Mouse (Mus musculus) forebrain, embryonic 10.5 days (tissue): ENCODE results near the gene Snx4. TPM values are rescaled to one million over a fixed set of nuclear protein-coding genes. Genes with fewer than 3 reads are reported as not detected.

Experiments
- DNase-seq: peaks from one replicate; pipeline ENCODE4 v3.0.0-alpha.2; 2017; ENCODE audit warnings: low spot score; ENCODE audit errors: extremely low spot score
- H3K27ac ChIP-seq: fragments of 300-500 bp; sonication (generic); 2 replicates; pipeline ENCODE4 v1.5.1; 2016; ENCODE audit warnings: mild to moderate bottlenecking
- H3K27me3 ChIP-seq: fragments of 300-500 bp; sonication (generic); 2 replicates; pipeline ENCODE4 v1.6.1; 2016; ENCODE audit warnings: mild to moderate bottlenecking; ENCODE audit not compliant: poor library complexity, severe bottlenecking
- H3K36me3 ChIP-seq: fragments of 300-500 bp; sonication (generic); replicated peaks from 2 replicates; pipeline ENCODE4 v1.6.1; 2016; ENCODE audit warnings: mild to moderate bottlenecking, moderate library complexity
- H3K4me1 ChIP-seq: fragments of 300-500 bp; sonication (generic); 2 replicates; pipeline ENCODE4 v1.6.1; 2016
- H3K4me3 ChIP-seq: fragments of 300-500 bp; sonication (generic); 2 replicates; pipeline ENCODE4 v1.5.1; 2016; ENCODE audit warnings: mild to moderate bottlenecking, moderate library complexity
- H3K9me3 ChIP-seq: fragments of 300-500 bp; sonication (generic); 2 replicates; pipeline ENCODE4 v1.6.1; 2016; ENCODE audit warnings: mild to moderate bottlenecking, moderate library complexity
- WGBS: fragments of 180-500 bp; shearing (Covaris S2); methylation state at CpG from one replicate; pipeline ENCODE4 v1.1.7; 2016; 5-methylcytosine and 5-hydroxymethylcytosine counted together
- polyA plus RNA-seq: library from polyadenylated mRNA; unstranded; fragments of >200 nt; fragmentation: Nextera tagmentation; extraction: Ambion mirVana; gene quantifications from 2 replicates; pipeline ENCODE4 v1.2.1, GENCODE M21; 2016

Snx4 gene
- polyA plus RNA-seq, 1 experiment from 2014 or later: 69.9 TPM

GRCm38 (mm10) chr16:33333015-33333414 is 81.8 kb downstream of the Snx4 start:
- WGBS: 87% methylated on average over 14 of the region's 14 CpGs
- no peak for DNase-seq
- Histone ChIP-seq H3K4me1 (peaks cover 12% of the 10 kb centered on the region), H3K4me3 (no peak overlapping the region), H3K9me3 (no peaks in the 10 kb centered on the region), H3K27ac (no peak overlapping the region), H3K27me3 (no peaks in the 10 kb centered on the region), H3K36me3 (no peaks in the 10 kb centered on the region)

GRCm38 (mm10) chr16:33337177-33337576 is 85.9 kb downstream of the Snx4 start:
- Histone ChIP-seq H3K27me3 (no peaks in the 10 kb centered on the region), H3K4me3 (no peak overlapping the region), H3K4me1 (peaks cover 12% of the 10 kb centered on the region), H3K27ac (peak overlapping the region; percentile 54; the same call in 1 of the 2 replicates), H3K9me3 (no peaks in the 10 kb centered on the region), H3K36me3 (no peaks in the 10 kb centered on the region)
- WGBS: 25% methylated on average over 8 of the region's 8 CpGs
- DNase-seq: peak; percentile 44

DNA sequence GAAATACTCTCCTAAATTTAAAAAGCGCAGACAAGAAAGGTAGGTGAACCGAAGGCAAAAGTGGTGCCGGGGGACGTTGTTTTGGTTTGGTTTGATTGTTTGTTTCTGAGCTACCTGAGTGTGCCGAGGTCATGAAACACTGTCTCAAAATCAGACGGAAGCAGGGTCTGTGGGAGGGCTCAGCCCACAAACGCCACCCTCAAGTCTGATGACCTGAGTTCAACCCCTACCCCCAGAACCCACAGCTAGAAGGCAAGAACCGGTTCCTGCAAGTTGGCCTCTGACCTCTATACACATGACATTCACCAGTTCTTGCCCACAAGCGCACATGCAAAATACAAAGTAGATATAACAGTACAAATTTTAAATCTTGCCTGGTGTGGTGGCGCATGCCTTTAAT is 86.4 kb downstream of the Snx4 start:
- H3K27ac ChIP-seq: no peak overlapping the region
- DNase-seq: no peak
- peaks cover 12% of the 10 kb centered on the region for H3K4me1 ChIP-seq
- no peaks in the 10 kb centered on the region for H3K36me3 ChIP-seq
- H3K4me3 ChIP-seq: no peak overlapping the region
- 87% methylated on average over 10 of the region's 10 CpGs for whole genome bisulfite sequencing
- no peaks in the 10 kb centered on the region for H3K9me3 ChIP-seq
- no peaks in the 10 kb centered on the region for H3K27me3 ChIP-seq

DNA sequence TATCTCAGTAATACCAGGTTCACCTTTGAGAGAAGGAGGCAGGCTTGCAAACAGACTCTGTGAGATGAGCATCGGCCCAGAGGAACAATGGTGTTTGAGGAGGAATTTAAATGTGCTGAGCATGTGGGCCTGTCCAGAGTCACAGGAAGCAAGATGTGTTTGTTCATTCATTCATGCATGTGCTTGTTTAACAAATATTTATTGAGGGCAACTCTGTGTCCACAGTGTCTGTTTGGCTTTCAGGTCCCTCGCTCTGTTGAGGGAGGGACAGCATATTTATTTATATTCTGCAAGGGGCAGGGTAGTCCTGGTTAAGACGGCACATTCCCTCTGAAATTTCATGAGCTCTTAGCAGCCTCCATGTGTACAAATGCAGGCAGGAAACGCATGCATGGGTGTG is 87.2 kb downstream of the Snx4 start:
- Histone ChIP-seq H3K36me3 (no peaks in the 10 kb centered on the region), H3K27ac (no peak overlapping the region), H3K4me3 (no peak overlapping the region)

GRCm38 (mm10) chr16:33339476-33339875 is 88.2 kb downstream of the Snx4 start:
- 90% methylated on average over 2 of the region's 2 CpGs for WGBS
- Histone ChIP-seq H3K4me3 (no peak overlapping the region), H3K36me3 (no peaks in the 10 kb centered on the region), H3K9me3 (no peaks in the 10 kb centered on the region), H3K27ac (no peak overlapping the region), H3K4me1 (peaks cover 20% of the 10 kb centered on the region), H3K27me3 (no peaks in the 10 kb centered on the region)
- DNase-seq: no peak

More for the DNA sequence above, 87.2 kb downstream of the Snx4 start:
- Histone ChIP-seq H3K4me1 (peaks cover 16% of the 10 kb centered on the region), H3K9me3 (no peaks in the 10 kb centered on the region), H3K27me3 (no peaks in the 10 kb centered on the region)
- WGBS: 84% methylated on average over 4 of the region's 4 CpGs
- no peak for DNase-seq

DNA sequence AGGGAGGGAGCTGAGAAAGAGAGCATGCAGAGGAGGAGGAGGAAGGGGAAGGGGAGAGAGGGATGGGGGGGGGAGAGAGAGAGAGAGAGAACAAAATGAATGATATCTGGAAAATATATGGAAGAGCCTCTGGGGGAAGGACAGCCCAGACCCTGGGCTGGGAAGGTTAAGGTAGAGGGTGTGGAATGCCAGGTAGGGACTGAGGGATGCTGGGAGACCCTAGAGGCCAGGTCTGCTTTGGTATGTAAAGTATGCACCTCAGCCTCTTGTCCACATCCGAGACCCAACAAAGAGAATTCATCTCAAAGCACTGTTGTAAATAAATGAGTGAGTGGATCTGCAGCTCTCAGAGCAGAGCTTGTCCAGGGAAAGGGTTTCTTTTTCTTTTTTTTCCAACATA is 91.1 kb downstream of the Snx4 start:
- Histone ChIP-seq H3K27me3 (no peaks in the 10 kb centered on the region), H3K27ac (no peak overlapping the region), H3K36me3 (no peaks in the 10 kb centered on the region), H3K4me3 (no peak overlapping the region), H3K9me3 (no peaks in the 10 kb centered on the region), H3K4me1 (peaks cover 20% of the 10 kb centered on the region)
- WGBS: 61% methylated on average over 1 of the region's 1 CpGs
- no peak for DNase-seq

DNA sequence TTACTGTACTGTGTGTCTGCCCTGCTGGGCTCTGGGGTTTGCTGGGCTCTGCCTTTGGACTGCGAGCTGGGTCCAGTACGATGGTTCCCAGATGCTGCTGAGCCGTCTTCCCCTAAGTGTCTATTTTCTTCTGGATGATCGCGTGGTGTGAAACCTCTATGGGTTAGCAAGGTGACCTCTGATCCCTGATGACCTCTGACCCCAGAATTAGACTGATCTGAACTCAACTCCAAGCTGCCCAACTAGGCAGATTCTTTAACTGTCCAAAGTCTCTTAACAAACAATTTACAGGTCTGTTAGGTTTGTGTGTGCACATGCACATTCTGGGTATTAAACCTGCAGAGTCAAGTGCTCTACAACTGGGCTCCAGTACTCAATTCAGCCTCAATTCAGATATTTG is 91.9 kb downstream of the Snx4 start:
- Histone ChIP-seq H3K9me3 (no peaks in the 10 kb centered on the region), H3K27ac (no peak overlapping the region), H3K4me3 (no peak overlapping the region), H3K27me3 (no peaks in the 10 kb centered on the region), H3K4me1 (peaks cover 16% of the 10 kb centered on the region), H3K36me3 (no peaks in the 10 kb centered on the region)
- 69% methylated on average over 5 of the region's 5 CpGs for WGBS
- DNase-seq: no peak

DNA sequence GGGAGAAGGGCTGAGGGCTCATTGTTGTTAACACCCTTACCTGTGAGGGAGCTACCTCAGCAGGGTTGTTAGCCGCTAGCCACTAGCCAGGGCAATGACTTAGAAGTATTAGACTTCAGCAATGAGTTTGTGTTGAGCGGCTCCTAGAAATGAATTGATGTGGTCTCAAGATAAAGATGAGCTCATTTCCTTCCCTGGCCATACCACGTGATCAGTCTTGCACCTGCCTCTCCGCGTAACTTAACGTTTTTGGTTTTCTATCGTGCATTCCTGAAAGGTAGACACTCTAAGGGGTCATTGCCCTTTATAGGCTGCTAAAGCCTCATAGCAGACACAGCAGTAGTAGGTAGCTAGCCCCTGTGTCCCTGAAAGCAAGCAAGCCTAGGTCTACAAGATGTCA is 92.4 kb downstream of the Snx4 start:
- H3K27me3 ChIP-seq: no peaks in the 10 kb centered on the region
- no peak overlapping the region for H3K27ac ChIP-seq
- no peak for DNase-seq
- H3K9me3 ChIP-seq: no peaks in the 10 kb centered on the region
- H3K4me1 ChIP-seq: peaks cover 16% of the 10 kb centered on the region
- no peak overlapping the region for H3K4me3 ChIP-seq
- no peaks in the 10 kb centered on the region for H3K36me3 ChIP-seq
- WGBS: 92% methylated on average over 7 of the region's 7 CpGs

DNA sequence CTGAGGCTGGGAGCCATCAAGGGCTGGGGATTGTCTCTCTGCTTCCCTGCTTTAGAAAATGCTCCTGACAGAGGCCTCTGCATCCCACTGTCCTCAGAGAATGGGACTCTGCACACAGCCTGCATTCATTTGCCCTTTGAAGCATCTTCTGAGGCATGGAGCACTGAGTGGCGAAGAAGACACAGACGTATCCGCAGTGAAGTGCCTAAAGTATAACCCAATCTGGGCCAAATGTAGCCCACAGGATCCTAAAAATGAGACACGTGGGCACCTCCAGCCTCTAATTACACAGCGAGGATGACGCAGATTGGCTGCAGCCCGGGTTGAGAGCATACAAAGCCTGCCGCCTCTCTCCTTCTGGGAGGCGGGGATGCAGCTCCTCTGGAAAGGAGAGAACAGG is 93.1 kb downstream of the Snx4 start:
- H3K27ac ChIP-seq: no peak overlapping the region
- DNase-seq: no peak

DNA sequence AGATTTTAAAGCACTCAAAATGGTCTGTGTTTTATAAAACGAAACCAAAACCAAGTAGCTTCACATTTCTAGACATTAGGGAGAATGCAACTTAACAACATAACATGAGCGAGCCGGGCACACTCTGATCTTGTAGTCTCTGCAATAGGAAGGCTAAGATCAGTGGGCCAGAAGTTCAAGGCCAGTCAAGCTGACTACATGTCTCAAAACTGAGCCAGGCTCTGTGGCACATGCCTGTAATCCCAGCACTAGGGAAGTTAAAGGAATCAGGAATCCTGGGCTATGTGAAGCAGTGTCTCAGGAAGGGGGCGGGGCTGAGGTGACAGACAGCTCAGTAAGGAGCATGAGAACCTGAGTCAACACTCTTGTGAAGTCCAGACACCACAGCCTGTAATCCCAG is 93.6 kb downstream of the Snx4 start:
- no peaks in the 10 kb centered on the region for H3K36me3 ChIP-seq
- no peak overlapping the region for H3K27ac ChIP-seq
- no peak overlapping the region for H3K4me3 ChIP-seq
- no peak for DNase-seq
- 86% methylated on average over 4 of the region's 4 CpGs for WGBS
- H3K9me3 ChIP-seq: no peaks in the 10 kb centered on the region
- peaks cover 16% of the 10 kb centered on the region for H3K4me1 ChIP-seq
- H3K27me3 ChIP-seq: no peaks in the 10 kb centered on the region

More for the DNA sequence above, 93.1 kb downstream of the Snx4 start:
- no peak overlapping the region for H3K4me3 ChIP-seq
- no peaks in the 10 kb centered on the region for H3K9me3 ChIP-seq
- H3K36me3 ChIP-seq: no peaks in the 10 kb centered on the region
- 65% methylated on average over 9 of the region's 9 CpGs for WGBS
- H3K4me1 ChIP-seq: peaks cover 16% of the 10 kb centered on the region
- H3K27me3 ChIP-seq: no peaks in the 10 kb centered on the region

- no peaks in the 10 kb centered on the region for H3K27me3 ChIP-seq
- peaks cover 16% of the 10 kb centered on the region for H3K4me1 ChIP-seq
- 77% methylated on average over 3 of the region's 3 CpGs for WGBS
- H3K9me3 ChIP-seq: no peaks in the 10 kb centered on the region
- no peaks in the 10 kb centered on the region for H3K36me3 ChIP-seq
- no peak overlapping the region for H3K27ac ChIP-seq
- DNase-seq: no peak
- H3K4me3 ChIP-seq: no peak overlapping the region
These were observed 95.1 kb downstream of the Snx4 start for GRCm38 (mm10) chr16:33346376-33346775.

DNA sequence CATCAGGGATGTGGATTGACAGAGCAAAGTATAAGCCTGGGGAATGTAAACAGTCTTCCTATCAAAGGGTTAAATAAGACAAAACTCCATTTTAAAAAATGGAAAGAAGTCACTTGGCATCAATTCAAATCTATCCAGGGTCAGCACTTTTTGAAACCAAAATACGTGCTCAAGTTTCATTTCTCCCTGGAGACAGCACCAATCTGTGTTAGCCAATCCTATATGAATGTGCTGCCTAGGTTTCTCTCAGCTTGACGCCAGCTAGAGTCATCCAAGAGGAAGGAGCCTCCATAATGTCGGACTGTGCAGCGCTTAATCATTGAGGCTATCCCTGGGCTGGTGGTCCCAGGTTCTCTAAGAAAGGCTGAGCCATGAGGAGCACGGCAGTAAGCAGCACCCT is 95.9 kb downstream of the Snx4 start:
- Histone ChIP-seq H3K27me3 (no peaks in the 10 kb centered on the region), H3K4me1 (peaks cover 16% of the 10 kb centered on the region), H3K36me3 (no peaks in the 10 kb centered on the region), H3K4me3 (no peak overlapping the region), H3K9me3 (no peaks in the 10 kb centered on the region), H3K27ac (no peak overlapping the region)
- 87% methylated on average over 5 of the region's 5 CpGs for WGBS
- DNase-seq: no peak
